Mouse (Mus musculus) cerebellum, postnatal 36 days (tissue): Measurements from ENCODE around the gene 2510009E07Rik.
"Not testable (repeated sequence)": the region's sequence is repeated elsewhere in the genome, so short reads cannot be mapped to it uniquely, and the experiment has no call there.

Source experiments
- DNase-seq, 2 experiments: peaks; one replicate each; pipeline ENCODE4 v3.0.0; 2021 to 2022; ENCODE audit warnings: mixed read lengths in 2 of 2

The 2510009E07Rik gene

GRCm38 (mm10) chr16:21673651-21674050 is 20.8 kb downstream of the 2510009E07Rik start:
- not testable (repeated sequence) for DNase-seq

GRCm38 (mm10) chr16:21673046-21673445 is 21.4 kb downstream of the 2510009E07Rik start:
- DNase-seq = not testable (repeated sequence)

- DNase-seq = no peak
Observed at GRCm38 (mm10) chr16:21671878-21672277, 22.6 kb downstream of the 2510009E07Rik start.

- DNase-seq = no peak
Observed at GRCm38 (mm10) chr16:21665423-21665986, 29.0 kb downstream of the 2510009E07Rik start.

GRCm38 (mm10) chr16:21664633-21665363 is 29.7 kb downstream of the 2510009E07Rik start:
- no peak for DNase-seq

GRCm38 (mm10) chr16:21655961-21656360 is 38.5 kb downstream of the 2510009E07Rik start:
- DNase-seq = no peak

GRCm38 (mm10) chr16:21655291-21655690 is 39.2 kb downstream of the 2510009E07Rik start:
- DNase-seq = no peak

- no peak for DNase-seq
Observed at GRCm38 (mm10) chr16:21654384-21654783, 40.1 kb downstream of the 2510009E07Rik start.

- no peak for DNase-seq
Observed at GRCm38 (mm10) chr16:21653151-21653550, 41.3 kb downstream of the 2510009E07Rik start.

- no peak for DNase-seq
Observed at GRCm38 (mm10) chr16:21651161-21651560, 43.3 kb downstream of the 2510009E07Rik start.

GRCm38 (mm10) chr16:21650289-21650688 is 44.2 kb downstream of the 2510009E07Rik start:
- DNase-seq = no peak

- DNase-seq = no peak
Observed at GRCm38 (mm10) chr16:21648800-21649199, 45.7 kb downstream of the 2510009E07Rik start.

- DNase-seq = no peak
Observed at GRCm38 (mm10) chr16:21646496-21646895, 48.0 kb downstream of the 2510009E07Rik start.

GRCm38 (mm10) chr16:21645915-21646314 is 48.5 kb downstream of the 2510009E07Rik start:
- DNase-seq = no peak

- no peak for DNase-seq
Observed at GRCm38 (mm10) chr16:21644574-21644973, 49.9 kb downstream of the 2510009E07Rik start.

GRCm38 (mm10) chr16:21644066-21644561 is 50.4 kb downstream of the 2510009E07Rik start:
- DNase-seq = no peak

GRCm38 (mm10) chr16:21643621-21644041 is 50.8 kb downstream of the 2510009E07Rik start:
- DNase-seq = no peak

- DNase-seq = no peak
Observed at GRCm38 (mm10) chr16:21642906-21643305, 51.6 kb downstream of the 2510009E07Rik start.

GRCm38 (mm10) chr16:21641944-21642343 is 52.5 kb downstream of the 2510009E07Rik start:
- DNase-seq = no peak

GRCm38 (mm10) chr16:21640766-21641499 is 53.5 kb downstream of the 2510009E07Rik start:
- DNase-seq = no peak

GRCm38 (mm10) chr16:21637201-21637819 is 57.2 kb downstream of the 2510009E07Rik start:
- no peak for DNase-seq

- DNase-seq = no peak
Observed at GRCm38 (mm10) chr16:21636156-21636853, 58.2 kb downstream of the 2510009E07Rik start.
